Mouse (Mus musculus) gastrocnemius, adult 18-20 months (tissue): ENCODE measurements around the gene Tle3. TPM values are rescaled to one million over a fixed set of nuclear protein-coding genes. Genes with fewer than 3 reads are reported as not detected.

Experiments
- DNase-seq: peaks from one replicate; pipeline ENCODE4 v3.0.0; 2021; ENCODE audit warnings: low spot score
- total RNA-seq, 2 experiments: library from RNA; stranded (reverse); gene quantifications; 2 replicates each; pipeline ENCODE4 v1.2.3; 2021

The Tle3 gene
- total RNA-seq, 2 experiments from 2014 or later = 7.1 TPM

DNA sequence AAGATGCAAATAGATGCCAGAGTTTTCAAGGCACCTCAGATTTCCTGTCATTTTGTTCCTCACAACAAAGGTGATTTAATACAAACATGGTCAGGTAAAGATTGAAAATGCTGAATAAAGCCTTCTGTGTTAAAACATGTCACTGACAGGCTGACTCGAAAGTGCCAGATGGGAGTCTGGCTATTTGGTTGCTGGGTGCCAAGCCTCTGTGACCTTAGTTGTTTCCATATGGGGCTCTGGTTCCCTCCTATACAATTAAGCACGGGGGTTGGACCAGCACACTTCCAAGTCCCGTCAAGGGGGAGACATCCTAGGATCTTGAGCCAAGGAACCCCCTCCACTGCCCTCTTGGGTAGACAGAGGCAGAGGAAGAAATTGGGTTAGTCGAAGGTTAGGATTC is 13.2 kb upstream of the Tle3 start:
- no peak for DNase-seq

DNA sequence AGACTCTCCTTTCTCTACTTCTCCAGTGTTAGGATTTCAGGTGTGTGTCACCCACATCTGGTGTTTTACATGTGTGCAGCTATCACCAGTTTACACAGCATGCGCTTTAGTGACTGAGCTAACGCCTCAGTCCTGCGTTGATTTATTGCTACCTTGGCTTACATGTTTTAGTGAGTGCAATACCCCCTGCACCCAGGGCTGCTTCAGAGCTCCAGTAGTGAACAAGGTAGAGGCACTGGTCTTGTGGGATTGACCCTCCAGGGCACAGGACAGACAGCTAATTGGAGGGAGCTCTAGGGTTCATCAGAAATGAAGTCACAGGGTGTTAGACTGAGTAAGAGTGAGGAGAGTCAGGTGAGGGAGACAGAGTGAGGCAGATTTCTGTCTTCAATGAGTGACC is 12.4 kb upstream of the Tle3 start:
- DNase-seq = no peak

DNA sequence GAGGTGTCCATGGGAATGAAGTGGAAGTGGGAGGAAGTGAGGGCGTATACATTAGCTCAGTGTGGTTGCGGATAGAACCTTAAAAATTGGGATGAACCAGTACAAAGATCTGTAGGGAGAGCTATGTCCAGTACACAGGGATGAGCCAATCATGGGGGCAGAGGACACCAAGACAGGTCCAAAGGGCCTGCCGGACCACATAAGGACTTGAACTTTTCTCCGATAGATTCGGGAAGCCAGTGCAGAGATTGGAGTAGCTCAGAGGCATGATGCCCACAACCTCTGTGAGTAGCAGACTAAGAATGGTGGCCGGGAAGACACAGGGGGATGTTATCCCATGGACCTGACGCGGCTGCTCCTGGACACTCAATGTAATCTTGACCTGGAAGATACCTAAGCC is 12.0 kb upstream of the Tle3 start:
- DNase-seq = no peak

DNA sequence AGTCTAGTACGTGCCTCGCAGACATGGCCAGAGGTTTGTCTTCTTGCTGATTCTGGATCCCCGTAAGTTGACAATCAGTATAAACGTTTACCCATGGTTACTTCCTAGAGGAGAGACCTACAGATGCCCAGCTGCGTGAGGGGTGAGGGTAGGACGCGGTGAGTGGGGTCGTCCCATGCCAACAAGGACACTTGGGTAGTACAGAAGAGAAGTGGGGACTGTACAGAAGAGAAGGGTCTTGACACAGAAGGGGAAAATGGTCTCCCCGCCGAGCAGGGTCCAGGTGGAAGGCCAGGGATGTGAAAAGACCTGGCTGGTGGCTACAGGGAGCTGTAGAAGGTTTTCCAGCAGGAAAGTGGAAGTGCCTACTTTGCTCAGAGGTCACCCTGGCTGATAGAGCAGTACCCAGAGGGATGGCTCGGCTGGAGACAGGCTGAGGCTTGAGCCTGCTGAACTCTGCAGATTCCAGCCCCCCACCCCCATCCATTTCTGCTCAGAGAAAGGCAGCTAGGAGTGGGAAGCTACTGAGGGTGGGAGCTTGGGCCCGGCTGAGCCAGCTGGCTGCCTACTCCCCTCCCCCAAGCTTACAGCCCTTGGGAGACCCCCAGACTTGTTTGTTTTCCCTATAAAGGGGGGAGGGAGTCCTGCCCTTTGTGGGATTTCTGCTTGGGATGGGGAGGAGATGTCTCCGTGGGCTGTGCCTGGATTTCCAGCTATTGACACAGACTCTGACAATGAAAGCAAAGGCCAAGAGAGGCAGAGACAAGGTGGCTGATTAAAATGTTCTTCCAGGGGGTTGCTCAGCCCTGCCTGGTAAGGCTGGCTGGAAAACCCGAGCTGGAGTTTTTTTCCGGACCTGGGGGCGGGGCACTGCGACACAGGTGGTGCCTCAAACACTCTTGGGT is 11.2 kb upstream of the Tle3 start:
- DNase-seq = no peak

DNA sequence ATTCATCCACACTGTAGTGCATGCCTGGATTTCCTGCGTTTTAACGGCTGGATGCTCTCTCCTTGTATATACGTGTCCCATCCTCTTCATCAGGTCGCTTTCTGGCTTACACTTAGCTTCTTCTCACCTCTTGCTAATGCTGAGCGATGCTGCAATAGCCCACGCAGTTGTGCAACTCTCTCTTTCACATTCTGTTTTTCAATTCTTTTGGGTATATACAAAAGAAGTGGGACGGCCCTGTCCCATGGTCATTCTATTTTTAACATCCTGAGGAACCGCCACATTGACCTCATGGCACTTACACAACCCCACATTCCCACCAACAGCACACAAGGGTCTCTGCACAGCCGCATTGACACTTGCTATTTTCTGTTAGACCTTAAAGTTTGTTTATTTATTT is 9.0 kb upstream of the Tle3 start:
- no peak for DNase-seq

DNA sequence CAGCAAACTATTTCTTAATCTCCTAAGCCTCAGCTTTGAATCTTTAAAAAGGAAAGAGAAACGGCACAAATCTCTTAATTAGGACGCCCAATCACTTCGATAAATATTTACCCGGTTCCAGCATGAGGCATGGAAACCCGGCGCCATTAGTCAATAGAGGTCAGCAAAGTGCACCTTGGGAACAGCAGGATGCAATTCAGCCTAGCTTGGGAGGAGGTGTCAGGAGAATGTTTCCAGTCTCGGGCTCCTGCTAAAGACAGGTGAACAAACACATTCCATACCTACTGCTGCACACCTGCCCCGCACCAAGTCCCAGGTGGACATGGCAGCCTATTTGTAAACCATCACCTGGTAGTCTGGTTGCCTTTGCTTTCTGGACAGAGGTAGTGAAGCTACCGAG is 6.1 kb upstream of the Tle3 start:
- no peak for DNase-seq

DNA sequence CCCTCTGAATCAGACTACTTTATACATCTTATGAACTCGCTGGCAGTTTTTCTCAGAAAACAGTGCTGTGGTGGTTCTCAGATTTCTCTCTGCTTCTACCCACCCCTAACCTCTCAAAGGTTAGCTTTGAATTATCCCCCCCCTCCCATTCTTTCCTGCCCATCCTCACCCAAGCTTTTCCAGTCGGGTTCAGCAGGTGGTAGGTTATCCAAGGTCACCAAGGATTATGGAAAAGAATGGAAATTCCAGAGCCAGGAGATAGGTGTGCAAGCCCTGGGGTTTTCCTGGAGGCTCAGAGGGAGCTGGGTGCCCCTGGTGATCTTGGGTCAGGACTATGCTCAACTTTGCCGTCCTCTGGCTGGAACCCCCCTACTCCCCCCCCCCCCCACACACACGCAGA is 5.0 kb upstream of the Tle3 start:
- no peak for DNase-seq

DNA sequence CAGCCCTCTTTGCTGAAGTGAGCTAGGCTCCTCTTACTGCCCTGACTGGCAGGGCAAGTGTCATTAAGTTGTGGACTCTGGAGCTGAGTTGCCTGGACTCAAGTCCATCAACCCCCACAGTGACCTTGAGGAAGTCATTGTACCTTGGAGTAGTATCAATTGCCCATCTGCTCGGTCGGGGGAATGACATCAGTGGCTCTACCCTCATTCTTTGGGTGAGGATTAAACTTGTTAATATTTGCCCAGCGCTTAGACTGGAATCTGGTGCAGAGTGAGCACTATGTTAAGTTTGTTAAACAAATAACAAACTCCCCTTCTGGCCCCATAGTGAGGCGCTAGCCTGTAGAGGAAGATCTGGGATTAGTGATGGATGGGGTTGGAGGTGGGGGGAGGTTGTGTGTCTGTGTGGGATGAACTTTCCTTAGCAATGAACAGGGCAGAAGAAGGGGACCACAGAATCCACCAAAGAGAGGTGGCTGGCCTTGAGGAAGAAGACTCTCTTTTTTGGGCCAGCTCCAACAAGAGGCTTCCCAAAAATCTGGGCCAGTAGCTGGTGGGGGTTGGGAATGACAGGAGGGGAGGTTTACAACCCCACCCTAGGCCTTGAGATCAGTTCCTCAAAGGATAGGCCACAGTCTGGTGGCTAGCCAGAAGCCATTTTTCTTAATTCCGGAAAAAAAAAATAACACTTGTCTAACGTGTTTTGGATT is 4.2 kb upstream of the Tle3 start:
- DNase-seq = no peak

DNA sequence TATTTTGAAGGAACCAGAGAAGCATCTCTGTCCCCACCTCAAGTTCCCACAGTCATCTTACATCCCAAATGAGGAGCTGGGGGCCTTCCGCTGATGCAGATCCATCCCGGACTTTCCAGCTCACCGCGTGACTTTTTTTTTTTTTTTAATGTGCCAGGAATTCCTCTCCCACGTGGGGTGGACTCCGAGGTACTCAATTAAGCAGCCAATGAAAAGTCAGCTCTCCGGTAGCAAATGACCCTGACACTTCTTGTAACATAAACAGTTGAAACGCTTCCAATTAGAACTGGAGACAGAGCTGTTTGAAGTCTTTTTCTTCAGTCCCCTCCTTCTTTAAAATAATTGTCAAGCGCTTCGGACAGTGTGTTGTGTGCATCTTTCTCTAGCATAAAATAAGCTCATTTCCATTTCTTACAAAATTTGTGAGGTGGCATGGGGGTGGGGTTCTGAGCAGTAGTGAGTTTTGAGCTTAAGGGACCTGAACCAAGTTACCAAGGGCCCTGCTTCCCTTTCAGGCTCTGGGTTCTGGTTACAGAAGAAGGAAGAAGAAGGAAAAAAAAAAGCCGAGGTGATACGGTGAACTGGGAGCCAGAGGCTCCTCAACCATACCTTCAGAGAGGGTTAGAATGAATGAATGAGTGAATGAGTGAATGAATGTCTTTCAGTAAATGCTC is 3.5 kb upstream of the Tle3 start:
- no peak for DNase-seq

DNA sequence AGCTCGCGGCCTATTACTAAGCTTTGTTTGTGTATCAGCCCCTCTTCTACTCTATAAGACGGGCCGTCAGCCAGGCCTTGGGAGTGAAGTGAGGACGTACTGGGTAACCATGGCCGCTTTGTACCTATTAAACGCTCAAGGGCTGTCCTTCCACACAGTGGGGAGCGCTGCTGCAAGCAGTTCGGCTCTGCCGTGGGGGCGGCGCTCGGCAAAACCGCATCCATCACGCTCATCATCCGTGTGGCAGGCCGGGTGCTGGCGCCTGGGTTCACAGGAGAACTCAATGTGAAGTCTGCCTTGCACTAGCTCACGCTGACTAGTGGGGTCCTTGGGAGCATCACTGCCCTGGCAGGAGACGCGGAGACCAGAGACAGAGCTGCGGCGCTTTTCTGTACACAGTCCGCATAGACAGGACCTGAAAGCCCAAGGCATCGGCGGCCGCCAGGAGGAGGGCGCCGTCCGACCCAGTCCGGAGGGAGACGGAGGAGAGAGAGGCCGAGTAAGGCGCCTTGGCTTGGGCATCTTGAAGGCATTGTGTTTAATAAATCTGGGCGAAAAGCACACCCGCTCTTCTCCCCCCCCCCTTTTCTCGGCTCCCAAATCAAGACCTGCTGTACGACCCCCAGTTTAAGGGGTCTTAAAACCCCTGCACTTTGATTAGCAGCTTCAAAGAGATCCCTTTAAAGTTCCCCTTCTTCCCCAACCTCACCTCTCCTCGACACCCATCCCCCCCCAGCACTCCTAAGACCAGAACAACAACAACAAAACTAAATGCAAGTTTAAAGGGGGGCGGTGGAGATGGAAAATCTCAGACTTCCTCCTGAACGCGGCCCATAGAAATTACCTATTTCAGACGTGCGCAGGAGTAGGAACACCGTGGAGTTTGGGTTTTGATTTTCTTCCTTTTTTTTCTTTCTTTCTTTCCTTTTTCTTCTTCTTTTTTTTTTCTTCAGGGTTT is 2.6 kb upstream of the Tle3 start:
- no peak for DNase-seq

DNA sequence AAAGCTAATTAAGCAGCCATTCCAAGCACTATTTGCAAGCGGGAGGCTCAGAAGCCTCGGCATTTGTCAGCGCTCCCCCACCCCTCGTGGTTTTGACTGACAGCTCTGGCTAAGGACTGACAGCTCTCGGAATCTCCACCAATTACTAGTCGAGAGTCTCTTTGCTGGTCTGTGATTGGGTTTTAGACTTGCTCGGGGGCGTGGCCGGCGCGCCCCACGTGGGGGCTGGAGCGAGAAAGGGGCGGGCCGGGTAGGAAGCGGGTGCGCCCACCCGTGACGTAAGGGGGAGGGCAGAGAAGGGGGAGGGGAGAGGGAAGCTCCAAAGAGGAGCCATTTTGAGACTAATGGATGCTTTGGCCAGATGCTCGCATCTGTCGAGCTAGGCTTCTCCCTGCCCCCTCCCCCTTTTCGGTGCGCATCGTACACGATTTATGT is 1.7 kb upstream of the Tle3 start:
- DNase-seq = peak; percentile 97

DNA sequence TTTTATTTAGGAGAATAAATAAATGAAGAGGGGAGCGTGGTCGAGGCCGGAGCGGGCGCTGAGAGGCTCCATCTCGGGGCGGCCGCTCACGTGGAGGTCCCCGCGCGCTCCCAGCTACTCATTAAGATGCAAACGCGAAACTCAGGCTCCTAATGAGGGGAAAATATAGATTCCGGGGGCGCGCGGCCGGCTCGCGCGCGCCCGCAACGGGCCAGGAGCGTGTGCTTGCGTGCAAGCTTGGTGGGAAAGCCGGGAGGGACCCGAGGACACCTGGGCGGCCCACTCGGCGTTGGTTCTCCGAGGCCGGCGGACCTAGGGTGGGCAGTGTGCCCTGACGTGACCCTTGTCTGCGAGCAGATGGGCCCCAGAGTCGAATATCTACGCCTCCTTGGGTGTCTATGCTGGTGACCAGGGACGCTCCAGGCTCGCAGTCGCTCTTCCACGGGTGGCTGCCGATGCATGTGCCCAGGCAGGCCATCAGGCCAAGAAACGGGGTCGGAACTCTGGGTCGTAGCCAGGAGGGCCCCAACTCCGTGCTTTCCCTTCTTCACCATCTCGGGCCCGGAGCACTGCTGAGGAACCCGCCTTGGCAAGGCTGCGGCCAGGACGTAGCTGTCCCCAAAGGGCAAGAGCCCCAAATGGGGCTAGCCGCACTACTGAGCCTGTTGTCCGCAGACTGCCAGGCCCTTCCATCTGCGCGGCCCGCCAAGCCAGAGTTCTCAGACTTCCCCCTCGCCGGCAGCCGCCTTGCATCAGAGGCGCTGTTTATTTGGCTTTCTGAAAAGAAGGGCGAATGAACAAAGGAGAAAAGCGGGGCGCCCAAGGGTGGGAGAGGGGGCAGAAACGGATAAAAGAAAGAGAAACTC is 1.0 kb upstream of the Tle3 start:
- DNase-seq = peak; percentile 63

DNA sequence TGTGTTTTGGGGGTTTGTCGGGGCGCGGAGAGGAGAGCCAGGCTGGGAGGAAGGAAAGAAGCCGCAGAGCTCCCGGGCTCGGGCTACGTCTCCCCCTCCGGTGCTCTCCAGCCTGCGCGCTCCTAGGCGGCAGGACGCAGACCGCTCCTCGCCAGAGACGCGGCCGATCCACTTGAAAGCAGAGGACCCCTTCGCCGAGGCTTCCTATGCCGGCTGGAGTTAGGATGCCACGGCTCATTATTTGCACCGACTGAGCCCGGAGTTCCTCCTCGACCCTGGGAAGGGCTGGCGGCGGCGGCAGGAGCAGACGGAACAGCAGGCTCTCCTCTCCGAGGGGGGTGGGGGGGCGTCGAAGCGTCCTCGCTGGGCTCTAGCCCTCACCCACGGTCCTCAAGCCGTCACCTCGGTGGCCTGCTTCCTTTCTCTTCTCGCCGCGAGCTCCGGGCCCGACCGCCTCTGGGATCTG is 377 bp downstream of the Tle3 start:
- DNase-seq = no peak

DNA sequence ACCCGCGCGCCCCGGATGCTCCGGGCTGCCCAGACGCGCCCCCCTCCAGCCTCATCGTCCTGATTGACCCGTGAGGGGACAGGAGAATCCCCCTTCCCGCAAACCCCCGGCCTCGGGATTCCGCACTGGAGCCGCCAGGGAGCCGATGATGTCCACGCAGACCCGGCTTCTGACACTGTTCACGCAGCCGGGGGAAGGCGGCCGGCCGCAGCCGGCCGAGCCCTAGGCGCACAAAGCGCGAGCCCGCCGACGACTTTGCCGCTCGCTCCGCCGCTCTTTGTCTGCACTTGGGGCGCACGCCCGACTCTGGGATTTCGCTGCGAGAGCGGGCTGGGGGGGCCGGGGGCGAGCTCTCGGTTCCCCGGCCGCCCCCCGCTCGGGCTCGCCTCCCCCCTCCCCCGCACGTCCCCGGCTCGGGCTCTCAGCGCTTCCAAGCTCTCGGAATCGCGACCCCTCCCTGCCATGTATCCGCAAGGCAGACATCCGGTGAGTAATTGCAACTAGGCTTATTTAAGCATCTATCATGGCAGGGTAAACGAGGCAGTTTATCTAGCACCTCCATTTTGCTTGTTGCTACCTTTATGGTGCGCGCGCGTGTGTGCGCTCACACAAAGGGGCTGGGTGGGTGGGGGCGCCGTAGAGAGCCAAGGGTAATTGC is 939 bp downstream of the Tle3 start:
- DNase-seq = no peak

DNA sequence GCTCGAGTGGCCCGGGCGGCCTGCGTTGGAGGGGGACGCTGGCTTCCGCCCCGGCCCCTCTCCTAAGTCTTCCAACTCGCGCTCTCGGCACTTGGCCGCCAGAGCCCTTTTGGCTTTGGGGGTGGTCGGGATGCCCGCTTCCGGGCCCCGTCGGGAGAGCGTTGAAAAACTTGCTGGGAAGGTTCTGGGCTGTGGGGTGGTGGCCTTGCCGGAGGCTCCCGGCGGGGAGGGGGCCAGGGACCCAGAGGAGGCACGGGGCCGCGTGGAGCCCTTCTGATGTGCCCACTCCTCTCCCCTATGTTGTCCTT is 1.4 kb downstream of the Tle3 start:
- DNase-seq = no peak

DNA sequence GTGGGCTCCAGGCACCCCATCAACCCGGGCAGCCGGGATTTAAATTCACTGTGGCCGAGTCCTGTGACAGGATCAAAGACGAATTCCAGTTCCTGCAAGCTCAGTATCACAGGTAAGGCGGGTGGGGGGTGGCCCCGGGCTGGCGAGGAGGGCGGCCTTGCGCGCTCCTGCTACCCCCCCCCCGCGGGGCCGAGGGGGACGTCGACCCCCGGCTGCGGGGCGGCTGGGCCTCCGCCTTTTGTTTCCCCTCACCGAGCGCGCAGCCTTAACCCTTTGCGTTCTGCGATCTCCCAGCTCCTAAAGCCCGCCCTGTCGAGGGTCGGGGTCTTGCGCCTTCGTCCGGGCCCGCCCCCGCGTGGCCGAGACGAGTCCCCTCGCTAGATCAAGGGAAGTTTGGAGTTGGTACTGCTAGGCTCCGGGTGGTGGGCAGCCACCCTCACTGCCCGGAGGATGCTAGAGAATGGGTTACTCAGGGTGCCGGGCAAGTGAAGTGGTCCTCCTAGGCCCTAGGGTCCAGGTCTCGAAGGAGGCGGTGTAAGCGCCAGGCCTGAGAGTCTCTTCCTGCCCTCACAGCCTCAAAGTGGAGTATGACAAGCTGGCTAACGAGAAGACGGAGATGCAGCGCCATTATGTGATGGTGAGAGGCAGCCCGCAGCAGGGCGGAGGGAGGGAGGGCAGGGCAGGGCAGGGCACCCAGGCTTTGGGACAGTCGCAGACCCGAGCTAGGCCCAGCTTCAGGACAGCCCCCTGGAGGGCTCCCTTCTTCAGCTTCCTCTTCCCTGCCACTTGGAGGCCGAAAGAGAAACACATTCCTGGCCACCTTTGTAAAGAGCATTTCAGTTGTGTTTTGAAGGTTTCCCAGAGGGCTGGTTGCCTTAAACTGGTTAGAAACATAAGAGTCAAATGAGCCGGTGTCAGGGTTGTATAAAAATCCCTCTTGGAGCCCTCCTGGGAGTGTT is 2.1 kb downstream of the Tle3 start:
- no peak for DNase-seq

DNA sequence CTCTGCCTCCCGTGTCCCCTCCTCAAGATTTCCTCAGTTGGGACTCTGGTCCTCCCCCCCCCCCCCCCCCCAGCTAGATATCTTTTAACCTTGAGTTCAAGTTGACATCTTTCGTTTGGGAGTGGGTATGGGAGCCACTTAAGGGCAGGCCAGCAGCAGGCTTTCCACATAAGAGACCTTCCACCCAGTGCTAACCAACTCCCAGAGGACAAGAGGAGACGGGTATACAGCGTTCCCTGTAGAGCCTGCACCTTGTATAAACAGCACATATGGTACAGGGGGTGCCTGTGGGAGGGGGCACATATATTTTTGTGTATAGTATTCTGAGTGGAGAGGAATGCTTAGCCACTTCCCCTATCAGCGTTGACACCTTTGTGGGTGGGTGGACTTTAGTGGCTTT is 2.8 kb downstream of the Tle3 start:
- no peak for DNase-seq

DNA sequence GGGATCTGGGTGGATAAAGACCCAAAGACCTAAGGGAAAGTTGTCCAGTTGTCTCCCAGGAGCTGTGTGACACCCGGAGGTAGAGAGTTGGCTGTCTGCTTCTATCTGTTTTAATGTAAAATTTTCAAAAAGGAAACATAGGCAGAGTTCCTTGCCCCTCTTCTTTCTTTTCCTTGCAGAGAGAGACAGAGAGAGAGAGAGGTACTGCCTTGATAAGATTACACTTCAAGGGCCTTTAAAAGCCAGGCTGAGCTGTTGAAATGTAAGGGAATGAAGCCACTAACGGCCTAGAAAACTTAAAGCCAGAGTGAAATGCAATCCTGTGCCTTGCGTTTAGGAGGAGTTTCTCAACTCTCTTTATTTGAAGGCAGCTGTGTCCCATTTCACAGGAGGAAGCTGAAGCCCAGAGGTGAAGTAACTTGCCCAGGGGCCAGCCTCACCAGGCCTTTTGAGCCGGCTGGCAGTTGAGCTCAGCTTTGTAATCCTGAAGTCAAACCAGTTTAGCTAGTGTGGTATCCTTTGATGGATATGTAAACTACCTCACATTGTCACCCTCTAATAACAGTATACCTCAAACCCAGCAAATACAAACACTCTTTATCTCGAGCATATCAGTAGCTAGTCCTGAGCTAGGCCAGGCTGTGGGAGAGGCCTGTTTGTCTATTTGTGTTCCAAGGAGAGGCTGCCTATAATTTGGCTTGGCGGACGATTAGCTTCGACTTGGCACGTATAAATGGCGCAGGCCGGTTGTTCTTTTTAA is 3.8 kb downstream of the Tle3 start:
- no peak for DNase-seq
